Mouse (Mus musculus): ENCODE data around the gene Exosc2.

DNA sequence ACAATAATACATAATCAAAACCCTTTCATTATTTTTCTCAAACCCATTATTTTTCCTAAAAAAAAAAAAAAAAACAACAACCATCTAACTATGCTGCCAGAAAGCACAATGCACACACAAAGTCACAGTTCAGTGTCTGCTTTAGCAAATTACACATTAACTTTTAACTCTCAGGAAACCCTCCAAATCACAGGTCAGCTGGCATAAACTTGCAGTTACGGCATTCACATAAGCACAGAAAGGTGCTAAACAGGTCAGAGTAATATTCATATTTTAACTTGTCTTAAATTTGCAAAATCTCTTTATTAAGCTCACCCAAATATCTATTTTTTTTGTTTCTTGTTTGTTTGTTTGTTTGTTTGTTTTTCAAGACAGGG is 6.7 kb upstream of the Exosc2 start:
- no peak for TF ChIP-seq EP300 (IDR thresholded peaks at IDR 0.05; ENCODE audit: insufficient read depth, low read depth, low read length)
- TF ChIP-seq CTCF (IDR thresholded peaks at IDR 0.05; ENCODE audit: low read depth, low read length): no peak
- TF ChIP-seq POLR2A (IDR thresholded peaks at IDR 0.05; ENCODE audit: insufficient read depth, low read length): no peak

Data from ES-Bruce4 (cell line).